Mouse (Mus musculus): ENCODE measurements around the gene Tbc1d22a. TPM values are rescaled to one million over a fixed set of nuclear protein-coding genes. Genes with fewer than 3 reads are reported as not detected.

Gene Tbc1d22a
- polyA plus RNA-seq, 1 experiment: 31.7 TPM

- 90% methylated on average over 4 of the region's 4 CpGs for WGBS
- TF ChIP-seq POLR2A (IDR thresholded peaks at IDR 0.05; ENCODE audit: low read depth, low read length) (no peak), CTCF (conservative IDR thresholded peaks at IDR 0.05; ENCODE audit: insufficient read depth, insufficient read length, low read depth, low read length) (no peak)
- Histone ChIP-seq H3K36me3 (ENCODE audit: control insufficient read depth, insufficient read depth, low read length) (no peaks in the 10 kb centered on the region), H3K4me1 (ENCODE audit: control insufficient read depth, insufficient read depth, low read length) (no peaks in the 10 kb centered on the region), H3K27me3 (replicated peaks; ENCODE audit: control insufficient read depth, insufficient read depth, low read length) (no peaks in the 10 kb centered on the region), H3K27ac (ENCODE audit: insufficient read depth, low read depth, low read length) (no peak overlapping the region), H3K4me3 (ENCODE audit: insufficient read depth, low read depth, low read length) (no peak overlapping the region)
- DNase-seq: no peak
Measured at GRCm38 (mm10) chr15:86259233-86259632, 45.0 kb downstream of the Tbc1d22a start.

GRCm38 (mm10) chr15:86260111-86260510 is 45.9 kb downstream of the Tbc1d22a start:
- Histone ChIP-seq H3K4me1 (ENCODE audit: control insufficient read depth, insufficient read depth, low read length) (no peaks in the 10 kb centered on the region), H3K27ac (ENCODE audit: insufficient read depth, low read depth, low read length) (no peak overlapping the region), H3K27me3 (replicated peaks; ENCODE audit: control insufficient read depth, insufficient read depth, low read length) (no peaks in the 10 kb centered on the region), H3K36me3 (ENCODE audit: control insufficient read depth, insufficient read depth, low read length) (no peaks in the 10 kb centered on the region), H3K4me3 (ENCODE audit: insufficient read depth, low read depth, low read length) (no peak overlapping the region)
- WGBS: 91% methylated on average over 4 of the region's 4 CpGs
- DNase-seq: no peak
- TF ChIP-seq POLR2A (IDR thresholded peaks at IDR 0.05; ENCODE audit: low read depth, low read length) (no peak), CTCF (conservative IDR thresholded peaks at IDR 0.05; ENCODE audit: insufficient read depth, insufficient read length, low read depth, low read length) (no peak)

GRCm38 (mm10) chr15:86264389-86264788 is 50.1 kb downstream of the Tbc1d22a start:
- Histone ChIP-seq H3K4me3 (ENCODE audit: insufficient read depth, low read depth, low read length) (no peak overlapping the region), H3K27me3 (replicated peaks; ENCODE audit: control insufficient read depth, insufficient read depth, low read length) (no peaks in the 10 kb centered on the region), H3K36me3 (ENCODE audit: control insufficient read depth, insufficient read depth, low read length) (no peaks in the 10 kb centered on the region), H3K27ac (ENCODE audit: insufficient read depth, low read depth, low read length) (no peak overlapping the region), H3K4me1 (ENCODE audit: control insufficient read depth, insufficient read depth, low read length) (no peaks in the 10 kb centered on the region)
- DNase-seq: no peak
- 85% methylated on average over 3 of the region's 3 CpGs for WGBS
- TF ChIP-seq CTCF (conservative IDR thresholded peaks at IDR 0.05; ENCODE audit: insufficient read depth, insufficient read length, low read depth, low read length): no peak
- no peak for TF ChIP-seq POLR2A (IDR thresholded peaks at IDR 0.05; ENCODE audit: low read depth, low read length)

GRCm38 (mm10) chr15:86264803-86265202 is 50.5 kb downstream of the Tbc1d22a start:
- Histone ChIP-seq H3K27ac (ENCODE audit: insufficient read depth, low read depth, low read length) (no peak overlapping the region), H3K27me3 (replicated peaks; ENCODE audit: control insufficient read depth, insufficient read depth, low read length) (no peaks in the 10 kb centered on the region), H3K4me1 (ENCODE audit: control insufficient read depth, insufficient read depth, low read length) (no peaks in the 10 kb centered on the region), H3K4me3 (ENCODE audit: insufficient read depth, low read depth, low read length) (no peak overlapping the region), H3K36me3 (ENCODE audit: control insufficient read depth, insufficient read depth, low read length) (no peaks in the 10 kb centered on the region)
- DNase-seq: no peak
- WGBS: 67% methylated on average over 7 of the region's 7 CpGs
- TF ChIP-seq POLR2A (IDR thresholded peaks at IDR 0.05; ENCODE audit: low read depth, low read length) (no peak), CTCF (conservative IDR thresholded peaks at IDR 0.05; ENCODE audit: insufficient read depth, insufficient read length, low read depth, low read length) (no peak)

- H3K27me3 ChIP-seq (replicated peaks; ENCODE audit: control insufficient read depth, insufficient read depth, low read length): no peaks in the 10 kb centered on the region
- no peaks in the 10 kb centered on the region for H3K36me3 ChIP-seq (ENCODE audit: control insufficient read depth, insufficient read depth, low read length)
- no peak for TF ChIP-seq POLR2A (IDR thresholded peaks at IDR 0.05; ENCODE audit: low read depth, low read length)
- TF ChIP-seq CTCF (conservative IDR thresholded peaks at IDR 0.05; ENCODE audit: insufficient read depth, insufficient read length, low read depth, low read length): no peak
- H3K4me1 ChIP-seq (ENCODE audit: control insufficient read depth, insufficient read depth, low read length): no peaks in the 10 kb centered on the region
- no peak overlapping the region for H3K4me3 ChIP-seq (ENCODE audit: insufficient read depth, low read depth, low read length)
- WGBS: 61% methylated on average over 4 of the region's 4 CpGs
- no peak overlapping the region for H3K27ac ChIP-seq (ENCODE audit: insufficient read depth, low read depth, low read length)
- no peak for DNase-seq
Measured at GRCm38 (mm10) chr15:86266975-86267374, 52.7 kb downstream of the Tbc1d22a start.

GRCm38 (mm10) chr15:86268526-86268925 is 54.3 kb downstream of the Tbc1d22a start:
- TF ChIP-seq CTCF (conservative IDR thresholded peaks at IDR 0.05; ENCODE audit: insufficient read depth, insufficient read length, low read depth, low read length): no peak
- TF ChIP-seq POLR2A (IDR thresholded peaks at IDR 0.05; ENCODE audit: low read depth, low read length): no peak
- 63% methylated on average over 1 of the region's 1 CpGs for WGBS

GRCm38 (mm10) chr15:86275754-86276153 is 61.5 kb downstream of the Tbc1d22a start:
- whole genome bisulfite sequencing: 79% methylated on average over 7 of the region's 7 CpGs
- no peaks in the 10 kb centered on the region for H3K27me3 ChIP-seq (replicated peaks; ENCODE audit: control insufficient read depth, insufficient read depth, low read length)
- no peak overlapping the region for H3K27ac ChIP-seq (ENCODE audit: insufficient read depth, low read depth, low read length)
- no peaks in the 10 kb centered on the region for H3K4me1 ChIP-seq (ENCODE audit: control insufficient read depth, insufficient read depth, low read length)
- TF ChIP-seq POLR2A (IDR thresholded peaks at IDR 0.05; ENCODE audit: low read depth, low read length) (no peak), CTCF (conservative IDR thresholded peaks at IDR 0.05; ENCODE audit: insufficient read depth, insufficient read length, low read depth, low read length) (no peak)
- DNase-seq: no peak
- no peaks in the 10 kb centered on the region for H3K36me3 ChIP-seq (ENCODE audit: control insufficient read depth, insufficient read depth, low read length)
- H3K4me3 ChIP-seq (ENCODE audit: insufficient read depth, low read depth, low read length): no peak overlapping the region

More at GRCm38 (mm10) chr15:86268526-86268925, 54.3 kb downstream of the Tbc1d22a start:
- Histone ChIP-seq H3K36me3 (ENCODE audit: control insufficient read depth, insufficient read depth, low read length) (no peaks in the 10 kb centered on the region), H3K27me3 (replicated peaks; ENCODE audit: control insufficient read depth, insufficient read depth, low read length) (no peaks in the 10 kb centered on the region), H3K4me1 (ENCODE audit: control insufficient read depth, insufficient read depth, low read length) (no peaks in the 10 kb centered on the region), H3K4me3 (ENCODE audit: insufficient read depth, low read depth, low read length) (no peak overlapping the region), H3K27ac (ENCODE audit: insufficient read depth, low read depth, low read length) (no peak overlapping the region)
- no peak for DNase-seq

Data from kidney, adult 2 months (tissue).